Mouse (Mus musculus) lung, embryonic 14.5 days (tissue): Measurements from ENCODE around the gene Cyp46a1. TPM values are rescaled to one million over a fixed set of nuclear protein-coding genes. Genes with fewer than 3 reads are reported as not detected.
A peak's percentile ranks its signal among the peaks of the same experiment; 100 is the strongest.

Experiments used
- ATAC-seq: fragments of 200-750 bp; cut with Nextera tagmentation; 2 replicates; pipeline ENCODE4 v1.8.0; 2017; ENCODE audit warnings: mild to moderate bottlenecking, moderate TSS enrichment, moderate library complexity; ENCODE audit not compliant: insufficient read depth
- DNase-seq: peaks from one replicate; pipeline ENCODE4 v3.0.0-alpha.2; 2015
- H3K27ac ChIP-seq: fragments of 300-500 bp; sonication (generic); 2 replicates; pipeline ENCODE4 v1.5.1; 2014; ENCODE audit warnings: low read depth, mild to moderate bottlenecking, moderate library complexity
- H3K27me3 ChIP-seq: fragments of 300-500 bp; sonication (generic); 2 replicates; pipeline ENCODE4 v1.6.1; 2014; ENCODE audit warnings: low read length, control low read depth; ENCODE audit not compliant: insufficient read depth
- H3K36me3 ChIP-seq: fragments of 300-500 bp; sonication (generic); 2 replicates; pipeline ENCODE4 v1.6.1; 2014; ENCODE audit warnings: control low read depth; ENCODE audit not compliant: insufficient read depth
- H3K4me1 ChIP-seq: fragments of 300-500 bp; sonication (generic); 2 replicates; pipeline ENCODE4 v1.6.1; 2014; ENCODE audit warnings: antibody characterized with exemption, control low read depth; ENCODE audit not compliant: insufficient read depth
- H3K4me2 ChIP-seq: fragments of 300-500 bp; sonication (generic); 2 replicates; pipeline ENCODE4 v1.6.1; 2014; ENCODE audit warnings: mild to moderate bottlenecking
- H3K4me3 ChIP-seq: fragments of 300-500 bp; sonication (generic); 2 replicates; pipeline ENCODE4 v1.5.1; 2014; ENCODE audit warnings: low read depth, low read length
- H3K9ac ChIP-seq: fragments of 300-500 bp; sonication (generic); 2 replicates; pipeline ENCODE4 v1.6.1; 2014
- H3K9me3 ChIP-seq: fragments of 300-500 bp; sonication (generic); 2 replicates; pipeline ENCODE4 v1.6.1; 2016; ENCODE audit warnings: low read depth, low read length, control low read depth
- CTCF ChIP-seq: IDR thresholded peaks from 2 replicates; pipeline ENCODE4 v1.5.1; 2016; ENCODE audit warnings: antibody characterized with exemption, low read depth
- WGBS: fragments of 180-500 bp; shearing (Covaris S2); extraction: QIAGEN DNeasy Blood & Tissue Kit; methylation state at CpG from one replicate; pipeline ENCODE4 v1.1.7; 2014; 5-methylcytosine and 5-hydroxymethylcytosine counted together
- polyA plus RNA-seq: library from polyadenylated mRNA; unstranded; fragments of >200 nt; fragmentation: Nextera tagmentation; extraction: Ambion mirVana; gene quantifications from 2 replicates; pipeline ENCODE4 v1.2.1, GENCODE M21; 2014

The Cyp46a1 gene
- polyA plus RNA-seq, 1 experiment from 2014 or later: 4.4 TPM

GRCm38 (mm10) chr12:108355986-108356385, 21.8 kb downstream of the Cyp46a1 start:
- H3K9ac ChIP-seq: no peak overlapping the region
- no peaks in the 10 kb centered on the region; the same call in 1 of the 2 replicates for H3K4me1 ChIP-seq
- no peak overlapping the region for H3K4me2 ChIP-seq
- peaks cover 29% of the 10 kb centered on the region; the same call in 1 of the 2 replicates for H3K27me3 ChIP-seq
- TF ChIP-seq CTCF: peak; percentile 23; the same call in 1 of the 2 replicates
- no peaks in the 10 kb centered on the region for H3K9me3 ChIP-seq
- ATAC-seq (no peak), DNase-seq (no peak)
- H3K27ac ChIP-seq: no peak overlapping the region
- no peak overlapping the region for H3K4me3 ChIP-seq
- no peaks in the 10 kb centered on the region for H3K36me3 ChIP-seq

GRCm38 (mm10) chr12:108363796-108364195, 29.6 kb downstream of the Cyp46a1 start:
- Histone ChIP-seq H3K9ac (no peak overlapping the region), H3K4me1 (peaks cover 20% of the 10 kb centered on the region), H3K4me3 (no peak overlapping the region), H3K9me3 (no peaks in the 10 kb centered on the region), H3K4me2 (no peak overlapping the region), H3K27ac (no peak overlapping the region), H3K36me3 (no peaks in the 10 kb centered on the region), H3K27me3 (no peaks in the 10 kb centered on the region)
- whole genome bisulfite sequencing: 11% methylated on average over 5 of the region's 5 CpGs
- DNase-seq (peak; percentile 94), ATAC-seq (peak; percentile 74)
- peak; percentile 98 for TF ChIP-seq CTCF

GRCm38 (mm10) chr12:108365340-108365739, 31.2 kb downstream of the Cyp46a1 start:
- no peak overlapping the region for H3K9ac ChIP-seq

GRCm38 (mm10) chr12:108365868-108366267, 31.7 kb downstream of the Cyp46a1 start:
- WGBS: 23% methylated on average over 7 of the region's 7 CpGs
- Histone ChIP-seq H3K4me3 (no peak overlapping the region), H3K4me2 (no peak overlapping the region), H3K9me3 (no peaks in the 10 kb centered on the region), H3K36me3 (no peaks in the 10 kb centered on the region), H3K27ac (no peak overlapping the region; the same call in 1 of the 2 replicates), H3K4me1 (peaks cover 35% of the 10 kb centered on the region), H3K27me3 (no peaks in the 10 kb centered on the region), H3K9ac (no peak overlapping the region)
- DNase-seq (no peak), ATAC-seq (no peak)
- TF ChIP-seq CTCF: no peak

More at GRCm38 (mm10) chr12:108365340-108365739, 31.2 kb downstream of the Cyp46a1 start:
- Histone ChIP-seq H3K36me3 (no peaks in the 10 kb centered on the region), H3K4me1 (peaks cover 30% of the 10 kb centered on the region), H3K4me3 (no peak overlapping the region), H3K27ac (peak overlapping the region; percentile 55; the same call in 1 of the 2 replicates), H3K9me3 (no peaks in the 10 kb centered on the region), H3K4me2 (no peak overlapping the region), H3K27me3 (no peaks in the 10 kb centered on the region)
- WGBS: 7% methylated on average over 3 of the region's 3 CpGs
- peak; percentile 74 for ATAC-seq
- TF ChIP-seq CTCF: peak; percentile 57
- DNase-seq: peak; percentile 90

- no peak overlapping the region for H3K9ac ChIP-seq
- no peak for TF ChIP-seq CTCF
- H3K4me1 ChIP-seq: peaks cover 42% of the 10 kb centered on the region
- H3K27me3 ChIP-seq: no peaks in the 10 kb centered on the region
- no peak overlapping the region for H3K4me2 ChIP-seq
- H3K36me3 ChIP-seq: no peaks in the 10 kb centered on the region
- no peak overlapping the region; the same call in 1 of the 2 replicates for H3K27ac ChIP-seq
- 75% methylated on average over 2 of the region's 2 CpGs for WGBS
- ATAC-seq (no peak), DNase-seq (peak; percentile 24)
- no peak overlapping the region for H3K4me3 ChIP-seq
- H3K9me3 ChIP-seq: no peaks in the 10 kb centered on the region
These were observed 33.7 kb downstream of the Cyp46a1 start for GRCm38 (mm10) chr12:108367909-108368308.

GRCm38 (mm10) chr12:108368921-108369320, 34.7 kb downstream of the Cyp46a1 start:
- Histone ChIP-seq H3K9me3 (no peaks in the 10 kb centered on the region), H3K9ac (no peak overlapping the region), H3K4me2 (no peak overlapping the region), H3K4me1 (peaks cover 42% of the 10 kb centered on the region), H3K36me3 (no peaks in the 10 kb centered on the region), H3K27me3 (no peaks in the 10 kb centered on the region), H3K4me3 (no peak overlapping the region), H3K27ac (0 out of 2 replicates have a peak overlapping the region, but pooled peaks have one; percentile 30)
- DNase-seq (peak; percentile 25), ATAC-seq (no peak)
- no peak for TF ChIP-seq CTCF
- WGBS: 58% methylated on average over 5 of the region's 5 CpGs

GRCm38 (mm10) chr12:108370596-108371428, 36.6 kb downstream of the Cyp46a1 start, which contains the start of gene Eml1:
Gene Eml1, plus strand, starts transcription at chr12:108370957.
- WGBS: 45% methylated on average over 19 of the region's 19 CpGs
- Histone ChIP-seq H3K9me3 (no peaks in the 10 kb centered on the region), H3K27ac (peak within 1 kb of the TSS; percentile 90), H3K27me3 (no peaks in the 10 kb centered on the region), H3K9ac (peak within 1 kb of the TSS; percentile 29), H3K4me2 (peak within 1 kb of the TSS; percentile 47), H3K36me3 (no peaks in the 10 kb centered on the region), H3K4me3 (peak within 1 kb of the TSS; percentile 23), H3K4me1 (peaks cover 27% of the 10 kb centered on the region)
- peak; percentile 43 for TF ChIP-seq CTCF
- DNase-seq (peak; percentile 90), ATAC-seq (peak; percentile 74)
